Mouse (Mus musculus): ENCODE results near the gene Zbtb38. TPM values are rescaled to one million over a fixed set of nuclear protein-coding genes. Genes with fewer than 3 reads are reported as not detected.

Gene Zbtb38
- polyA plus RNA-seq, 1 experiment from 2014 or later = 12.6 TPM

DNA sequence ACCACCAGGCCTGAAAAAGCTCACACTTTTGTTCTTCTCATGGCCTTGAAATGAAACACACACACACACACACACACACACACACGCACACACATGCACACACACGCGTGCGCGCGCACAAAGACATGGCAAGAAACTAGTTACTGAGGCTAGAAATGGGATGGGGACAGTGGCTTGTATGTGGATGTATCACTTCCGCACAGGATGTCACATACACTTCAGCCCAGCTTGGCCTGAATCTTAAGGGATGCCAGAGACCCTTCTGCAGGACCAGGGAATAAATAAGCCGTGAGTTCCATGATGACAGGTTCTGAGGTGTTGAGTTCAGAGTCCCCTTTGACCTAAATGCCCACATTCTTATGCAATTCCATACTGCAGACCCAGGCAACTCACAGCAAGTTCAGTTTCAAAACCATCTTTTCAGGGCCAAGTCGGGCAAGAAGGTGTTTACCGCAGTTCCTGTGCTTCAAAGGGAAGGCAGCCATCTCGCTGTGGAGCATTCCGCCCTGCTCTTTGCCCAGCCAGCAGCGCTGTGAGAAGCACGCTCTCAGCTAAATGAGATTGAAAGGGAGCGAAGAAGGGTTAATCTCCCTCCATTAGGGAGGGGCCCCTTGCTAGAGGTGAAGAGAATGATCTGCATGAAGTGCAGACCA, 11.8 kb downstream of the Zbtb38 start:
- no peaks in the 10 kb centered on the region for H3K27me3 ChIP-seq (ENCODE audit: control insufficient read depth, insufficient read depth, low read length)
- H3K9ac ChIP-seq (ENCODE audit: low read length) = no peak overlapping the region
- no peak overlapping the region for H3K27ac ChIP-seq (ENCODE audit: low read depth, low read length)
- no peaks in the 10 kb centered on the region for H3K9me3 ChIP-seq (ENCODE audit: control insufficient read depth, low read length)
- H3K36me3 ChIP-seq (ENCODE audit: control insufficient read depth, insufficient read depth, low read length) = no peaks in the 10 kb centered on the region
- 78% methylated on average over 15 of the region's 15 CpGs for WGBS
- ATAC-seq (ENCODE audit: insufficient read depth, low FRiP score, low TSS enrichment) = no peak
- no peak for DNase-seq (ENCODE audit: low spot score)
- H3K4me3 ChIP-seq (ENCODE audit: low read depth, low read length) = no peak overlapping the region
- H3K4me1 ChIP-seq (ENCODE audit: control insufficient read depth, insufficient read depth, low read length) = no peaks in the 10 kb centered on the region
- H3K4me2 ChIP-seq (ENCODE audit: low read depth) = no peak overlapping the region

DNA sequence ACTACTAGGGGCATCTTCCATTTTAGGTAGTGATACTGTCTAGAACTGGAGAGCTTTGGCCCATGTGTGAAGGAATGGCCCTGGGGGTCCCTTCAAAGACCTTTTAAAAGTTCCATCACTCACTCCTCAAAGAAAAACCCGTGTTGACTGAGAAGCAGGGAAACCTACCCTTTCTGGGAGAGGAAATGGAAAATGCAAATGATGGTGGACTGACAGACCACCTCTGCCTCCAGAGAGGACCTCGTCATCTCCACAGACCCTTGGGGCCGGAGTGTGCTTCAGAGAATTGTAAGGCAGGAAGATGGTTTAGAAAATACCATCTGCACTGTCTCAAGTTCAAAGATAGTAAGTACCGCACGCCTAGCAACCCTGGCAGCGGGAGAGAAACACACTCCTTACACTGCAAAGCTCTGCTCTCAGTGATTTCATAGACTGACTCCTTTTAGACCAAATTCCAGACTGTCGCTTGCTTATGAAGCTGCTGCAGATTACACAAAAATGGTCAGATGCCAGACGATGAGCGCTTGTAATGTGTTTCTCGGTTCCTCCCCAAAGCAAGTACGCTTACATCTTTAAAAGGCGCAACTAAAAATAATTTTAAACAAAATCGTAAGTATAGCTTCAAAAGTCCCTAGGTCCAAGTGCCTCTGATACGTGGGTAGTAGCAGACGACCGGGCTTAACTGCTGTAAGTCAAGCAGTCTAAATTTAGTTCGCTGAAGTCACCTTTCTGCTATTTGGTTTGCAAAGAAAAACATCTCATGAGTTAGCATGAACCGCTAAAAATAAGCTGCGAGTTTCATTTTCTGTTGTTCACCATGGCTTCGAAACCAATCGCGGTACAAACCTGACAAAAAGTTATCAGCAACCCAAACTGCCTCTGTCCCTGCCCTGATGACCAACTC, 12.6 kb downstream of the Zbtb38 start:
- ATAC-seq (ENCODE audit: insufficient read depth, low FRiP score, low TSS enrichment) (no peak), DNase-seq (ENCODE audit: low spot score) (no peak)
- Histone ChIP-seq H3K27ac (ENCODE audit: low read depth, low read length) (no peak overlapping the region), H3K9ac (ENCODE audit: low read length) (no peak overlapping the region), H3K4me3 (ENCODE audit: low read depth, low read length) (no peak overlapping the region), H3K4me2 (ENCODE audit: low read depth) (no peak overlapping the region), H3K36me3 (ENCODE audit: control insufficient read depth, insufficient read depth, low read length) (no peaks in the 10 kb centered on the region), H3K27me3 (ENCODE audit: control insufficient read depth, insufficient read depth, low read length) (no peaks in the 10 kb centered on the region), H3K9me3 (ENCODE audit: control insufficient read depth, low read length) (no peaks in the 10 kb centered on the region), H3K4me1 (ENCODE audit: control insufficient read depth, insufficient read depth, low read length) (no peaks in the 10 kb centered on the region)
- 93% methylated on average over 22 of the region's 22 CpGs for WGBS

DNA sequence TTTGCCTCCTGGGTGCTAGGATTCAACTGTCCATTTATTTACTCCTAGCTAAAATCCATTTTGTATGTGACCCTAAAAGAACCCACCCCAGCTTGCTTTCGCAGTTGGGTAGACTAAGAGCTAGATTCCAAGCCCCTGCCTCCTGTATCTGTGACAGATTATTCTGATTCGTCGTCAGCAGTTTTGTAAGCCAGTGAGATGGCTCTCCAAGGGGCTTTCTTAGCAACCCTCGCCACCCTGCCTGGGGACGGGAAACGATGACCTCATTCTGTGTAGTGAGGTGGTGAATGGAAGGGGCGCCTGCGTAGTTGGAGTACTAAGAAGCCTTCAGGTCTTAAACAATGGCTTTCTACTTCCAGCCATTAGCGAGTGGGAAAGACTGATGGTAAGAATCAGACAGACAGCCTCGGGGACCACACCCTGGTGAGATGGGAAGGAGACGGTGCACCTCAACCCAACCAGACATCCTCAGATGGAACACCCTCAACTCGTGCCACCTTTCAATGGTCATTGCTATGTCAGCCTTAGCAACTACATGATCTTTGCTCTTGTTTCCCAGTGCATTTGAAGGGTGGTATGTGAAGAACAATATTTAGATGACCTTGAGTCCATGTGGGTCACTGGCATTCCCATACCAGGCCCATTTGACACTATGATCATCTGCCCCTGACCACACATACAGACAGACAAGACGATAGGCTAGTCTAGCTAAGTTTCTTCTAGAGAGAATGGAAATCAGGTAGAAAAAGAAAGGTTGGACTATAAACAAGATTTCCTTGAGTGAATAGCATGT, 13.9 kb downstream of the Zbtb38 start:
- no peak overlapping the region for H3K4me2 ChIP-seq (ENCODE audit: low read depth)
- H3K27me3 ChIP-seq (ENCODE audit: control insufficient read depth, insufficient read depth, low read length) = no peaks in the 10 kb centered on the region
- H3K27ac ChIP-seq (ENCODE audit: low read depth, low read length) = no peak overlapping the region
- no peak overlapping the region for H3K4me3 ChIP-seq (ENCODE audit: low read depth, low read length)
- no peaks in the 10 kb centered on the region for H3K9me3 ChIP-seq (ENCODE audit: control insufficient read depth, low read length)
- no peak overlapping the region for H3K9ac ChIP-seq (ENCODE audit: low read length)
- 80% methylated on average over 13 of the region's 13 CpGs for WGBS
- ATAC-seq (ENCODE audit: insufficient read depth, low FRiP score, low TSS enrichment) (no peak), DNase-seq (ENCODE audit: low spot score) (no peak)
- no peaks in the 10 kb centered on the region for H3K36me3 ChIP-seq (ENCODE audit: control insufficient read depth, insufficient read depth, low read length)
- H3K4me1 ChIP-seq (ENCODE audit: control insufficient read depth, insufficient read depth, low read length) = no peaks in the 10 kb centered on the region

DNA sequence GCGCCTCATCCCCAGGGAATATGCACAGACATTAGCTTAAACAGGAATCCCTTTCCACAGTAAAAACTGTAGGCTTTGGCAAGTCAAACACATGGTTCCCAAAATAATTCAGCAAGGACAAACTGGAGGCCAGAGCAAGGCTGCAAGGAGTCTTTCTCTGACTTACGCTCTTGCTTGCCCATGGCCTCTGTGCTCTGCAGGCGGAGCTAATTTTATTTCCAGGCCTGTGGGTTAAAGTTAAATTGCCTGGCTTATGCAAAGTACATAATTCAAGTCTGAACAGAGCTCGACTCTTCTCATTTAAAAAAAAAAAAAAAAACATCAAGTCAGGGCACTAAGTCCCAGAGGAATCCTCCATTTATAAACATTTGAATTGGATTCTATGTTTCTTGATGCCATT, 16.7 kb downstream of the Zbtb38 start:
- H3K9ac ChIP-seq (ENCODE audit: low read length) = no peak overlapping the region
- no peak overlapping the region for H3K4me3 ChIP-seq (ENCODE audit: low read depth, low read length)
- H3K27me3 ChIP-seq (ENCODE audit: control insufficient read depth, insufficient read depth, low read length) = no peaks in the 10 kb centered on the region
- WGBS = 56% methylated on average over 4 of the region's 4 CpGs
- H3K36me3 ChIP-seq (ENCODE audit: control insufficient read depth, insufficient read depth, low read length) = no peaks in the 10 kb centered on the region
- H3K9me3 ChIP-seq (ENCODE audit: control insufficient read depth, low read length) = no peaks in the 10 kb centered on the region
- no peaks in the 10 kb centered on the region for H3K4me1 ChIP-seq (ENCODE audit: control insufficient read depth, insufficient read depth, low read length)
- H3K27ac ChIP-seq (ENCODE audit: low read depth, low read length) = no peak overlapping the region
- no peak overlapping the region for H3K4me2 ChIP-seq (ENCODE audit: low read depth)
- no peak for ATAC-seq (ENCODE audit: insufficient read depth, low FRiP score, low TSS enrichment)
- DNase-seq (ENCODE audit: low spot score) = no peak

DNA sequence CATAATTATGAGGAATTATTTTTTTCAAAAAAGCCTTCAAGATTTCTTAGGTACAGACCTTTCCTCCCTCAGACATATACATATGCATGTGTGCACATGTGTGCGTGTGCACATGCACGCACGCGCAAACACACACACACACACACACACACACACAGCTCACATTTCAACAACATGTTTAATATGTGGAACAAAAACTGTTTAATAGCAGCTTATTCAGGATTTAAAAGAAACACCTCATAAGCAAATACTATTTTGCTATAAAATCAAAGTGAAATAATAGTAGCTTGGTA, 19.3 kb downstream of the Zbtb38 start:
- Histone ChIP-seq H3K4me1 (ENCODE audit: control insufficient read depth, insufficient read depth, low read length) (no peaks in the 10 kb centered on the region), H3K4me3 (ENCODE audit: low read depth, low read length) (no peak overlapping the region), H3K4me2 (ENCODE audit: low read depth) (no peak overlapping the region), H3K9ac (ENCODE audit: low read length) (no peak overlapping the region), H3K36me3 (ENCODE audit: control insufficient read depth, insufficient read depth, low read length) (no peaks in the 10 kb centered on the region), H3K9me3 (ENCODE audit: control insufficient read depth, low read length) (no peaks in the 10 kb centered on the region), H3K27ac (ENCODE audit: low read depth, low read length) (no peak overlapping the region), H3K27me3 (ENCODE audit: control insufficient read depth, insufficient read depth, low read length) (no peaks in the 10 kb centered on the region)
- ATAC-seq (ENCODE audit: insufficient read depth, low FRiP score, low TSS enrichment) = 0 out of 2 replicates have a peak, but pooled peaks have one; percentile 29
- DNase-seq (ENCODE audit: low spot score) = no peak
- 99% methylated on average over 4 of the region's 4 CpGs for WGBS

DNA sequence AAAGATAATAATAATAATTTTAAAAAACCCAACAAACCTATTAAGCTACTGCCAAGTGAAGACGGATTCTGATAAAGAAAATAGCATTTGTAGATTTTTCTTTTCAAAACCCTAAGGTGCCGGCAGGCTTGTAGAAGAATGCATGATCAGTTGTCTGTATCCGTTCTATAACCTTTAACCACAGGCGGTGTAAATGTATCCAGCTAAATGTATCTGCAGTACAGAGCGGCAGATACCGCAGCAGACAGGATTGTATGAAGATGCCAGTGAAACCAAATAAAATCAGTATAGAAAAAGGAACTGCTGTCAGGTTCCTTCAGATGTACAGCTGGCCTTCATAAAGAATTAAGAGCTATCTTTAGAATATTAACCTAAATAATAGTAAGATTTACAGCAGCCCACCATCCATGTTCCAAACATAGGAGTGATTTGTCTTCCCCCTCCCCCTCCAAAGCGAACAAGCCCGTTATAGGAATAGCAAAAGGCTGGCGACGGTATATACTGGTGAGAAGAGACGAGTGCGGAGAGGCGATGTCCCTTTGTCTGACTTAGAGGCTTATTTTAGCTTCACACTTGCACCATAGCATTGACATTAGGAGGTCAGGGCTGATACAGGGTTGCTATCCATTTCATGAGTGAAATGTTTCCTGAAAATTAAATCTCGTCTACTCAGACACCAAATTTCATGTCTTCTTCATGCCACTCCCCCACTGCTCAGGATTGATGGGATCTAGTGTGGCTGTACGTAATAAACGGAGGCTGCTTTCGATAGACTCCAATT, 19.8 kb downstream of the Zbtb38 start:
- H3K4me1 ChIP-seq (ENCODE audit: control insufficient read depth, insufficient read depth, low read length) = no peaks in the 10 kb centered on the region
- no peaks in the 10 kb centered on the region for H3K27me3 ChIP-seq (ENCODE audit: control insufficient read depth, insufficient read depth, low read length)
- no peaks in the 10 kb centered on the region for H3K9me3 ChIP-seq (ENCODE audit: control insufficient read depth, low read length)
- no peak overlapping the region for H3K4me2 ChIP-seq (ENCODE audit: low read depth)
- H3K4me3 ChIP-seq (ENCODE audit: low read depth, low read length) = no peak overlapping the region
- DNase-seq (ENCODE audit: low spot score) = no peak
- no peaks in the 10 kb centered on the region for H3K36me3 ChIP-seq (ENCODE audit: control insufficient read depth, insufficient read depth, low read length)
- no peak; the same call in 1 of the 2 replicates for ATAC-seq (ENCODE audit: insufficient read depth, low FRiP score, low TSS enrichment)
- no peak overlapping the region; the same call in 1 of the 2 replicates for H3K27ac ChIP-seq (ENCODE audit: low read depth, low read length)
- no peak overlapping the region for H3K9ac ChIP-seq (ENCODE audit: low read length)
- WGBS = 78% methylated on average over 17 of the region's 17 CpGs

DNA sequence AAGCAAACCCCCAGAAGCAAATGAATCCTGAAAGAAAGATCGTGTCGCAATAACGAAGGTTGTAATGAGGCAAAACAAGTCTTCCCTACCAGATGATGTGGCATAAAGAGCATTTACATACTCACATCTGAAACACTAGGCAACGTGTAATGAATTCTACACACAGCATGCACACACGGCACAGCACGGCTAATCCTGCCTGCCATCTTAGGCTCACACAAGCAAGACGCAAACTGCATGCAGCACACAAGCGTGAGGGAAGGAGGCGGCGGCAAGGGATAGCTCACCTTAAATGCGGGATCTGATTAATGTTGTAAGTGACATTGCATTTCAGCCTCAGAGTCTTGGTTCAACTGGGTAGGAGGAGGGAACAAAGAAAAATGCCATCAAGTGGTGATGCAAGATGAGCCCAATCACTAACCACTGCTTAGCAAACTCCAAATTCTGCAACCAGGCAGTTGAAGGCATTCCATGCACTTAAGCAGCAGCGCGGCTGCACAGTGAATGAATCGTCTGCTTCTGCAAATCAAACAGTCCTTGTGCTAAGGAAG, 20.6 kb downstream of the Zbtb38 start:
- 61% methylated on average over 14 of the region's 14 CpGs for WGBS
- Histone ChIP-seq H3K4me1 (ENCODE audit: control insufficient read depth, insufficient read depth, low read length) (no peaks in the 10 kb centered on the region), H3K9ac (ENCODE audit: low read length) (peak overlapping the region; percentile 19; the same call in 1 of the 2 replicates), H3K36me3 (ENCODE audit: control insufficient read depth, insufficient read depth, low read length) (no peaks in the 10 kb centered on the region), H3K27me3 (ENCODE audit: control insufficient read depth, insufficient read depth, low read length) (no peaks in the 10 kb centered on the region), H3K4me3 (ENCODE audit: low read depth, low read length) (no peak overlapping the region), H3K27ac (ENCODE audit: low read depth, low read length) (no peak overlapping the region), H3K4me2 (ENCODE audit: low read depth) (no peak overlapping the region), H3K9me3 (ENCODE audit: control insufficient read depth, low read length) (no peaks in the 10 kb centered on the region)
- DNase-seq (ENCODE audit: low spot score) (no peak), ATAC-seq (ENCODE audit: insufficient read depth, low FRiP score, low TSS enrichment) (no peak)
